Mouse (Mus musculus) liver, postnatal 0 days (tissue): ENCODE data around the gene Ermap.

Experiments
- CTCF ChIP-seq: sonication (generic); IDR thresholded peaks from 2 replicates; pipeline ENCODE4 v1.5.1; 2016; ENCODE audit warnings: antibody characterized with exemption, low read depth
- EP300 ChIP-seq: IDR thresholded peaks from 2 replicates; pipeline ENCODE4 v1.6.1; 2016; ENCODE audit warnings: antibody characterized with exemption, low read depth, mild to moderate bottlenecking

- no peak for TF ChIP-seq EP300
- TF ChIP-seq CTCF: no peak
Measured at GRCm38 (mm10) chr4:119195582-119196320, 5.9 kb upstream of the Ermap start.
